In genomic region chr9:4505087-4505486, GRCm38 (mm10) we compare ENCODE assay signal across 23 mouse cellular contexts.
DNase-seq lines count a peak whose midpoint lies in the region; ATAC-seq and TF ChIP-seq lines count a peak whose summit lies in the region.
"Had no signal": no experiment of that assay in that cellular context is flagged by ENCODE, and none has a peak within 500 bp of the region (broad histone marks: within the 10 kb centered on the region; RNA-seq: fewer than 3 reads in every experiment).

No protein-coding gene starts in this region.

- WGBS in embryonic facial prominence, embryonic 11.5 days, result 17% methylated on average over 1 of the region's 1 CpGs
- WGBS in embryonic facial prominence, embryonic 10.5 days, result 11% methylated on average over 1 of the region's 1 CpGs
- WGBS in kidney, postnatal 0 days, result 11% methylated on average over 1 of the region's 1 CpGs

- no peaks in the 10 kb centered on the region for H3K9me3 ChIP-seq in embryonic facial prominence, embryonic 11.5 days (replicated peaks; ENCODE audit: control insufficient read depth, low read length)
- no peaks in the 10 kb centered on the region for H3K9me3 ChIP-seq in embryonic facial prominence, embryonic 10.5 days
- H3K9me3 ChIP-seq in kidney, postnatal 0 days (replicated peaks; ENCODE audit: low read length), result no peaks in the 10 kb centered on the region
- H3K9me3 ChIP-seq: G1E; limb, embryonic 12.5 days; liver, embryonic 12.5 days; lung, embryonic 15.5 days; midbrain, embryonic 12.5 days had no signal

- no peak overlapping the region for H3K9ac ChIP-seq in embryonic facial prominence, embryonic 11.5 days (replicated peaks; ENCODE audit: low read length)
- no peak overlapping the region for H3K9ac ChIP-seq in kidney, postnatal 0 days (ENCODE audit: low read depth, low read length)
- H3K9ac ChIP-seq: limb, embryonic 12.5 days; liver, embryonic 12.5 days; lung, embryonic 15.5 days; midbrain, embryonic 12.5 days had no signal

- H3K36me3 ChIP-seq in embryonic facial prominence, embryonic 11.5 days (replicated peaks; ENCODE audit: control insufficient read depth, insufficient read depth, low read depth, low read length), result no peaks in the 10 kb centered on the region
- H3K36me3 ChIP-seq in embryonic facial prominence, embryonic 10.5 days (replicated peaks), result no peaks in the 10 kb centered on the region
- no peaks in the 10 kb centered on the region for H3K36me3 ChIP-seq in kidney, postnatal 0 days (ENCODE audit: insufficient read depth, low read length)
- H3K36me3 ChIP-seq: G1E; limb, embryonic 12.5 days; liver, embryonic 12.5 days; lung, embryonic 15.5 days; midbrain, embryonic 12.5 days had no signal

- peak; percentile 25 for DNase-seq in embryonic facial prominence, embryonic 11.5 days (ENCODE audit: low spot score)
- no peak for DNase-seq in embryonic facial prominence, embryonic 10.5 days (ENCODE audit: low spot score)
- DNase-seq in kidney, postnatal 0 days (ENCODE audit: low spot score), result peak; percentile 9
- DNase-seq in kidney, postnatal 25 days, result no peak
- peak; percentile 5 for DNase-seq in 416B (ENCODE audit: low read depth)
- peak; percentile 54 for DNase-seq in embryo, embryonic 10.5 days (ENCODE audit: low spot score)
- DNase-seq in gastrocnemius, adult 8-10 months (ENCODE audit: low spot score in 2 of 2), result no peak
- no peak for DNase-seq in layer of hippocampus, adult 8-10 months (ENCODE audit: low spot score in 2 of 2)
- DNase-seq: adrenal gland, postnatal 36 days; gastrocnemius, postnatal 10 days; heart, adult 2 months; heart, postnatal 4 days; kidney, adult 2 months; thymus, postnatal 14 days had no signal

- no peak for TF ChIP-seq CTCF in kidney, postnatal 0 days (IDR thresholded peaks at IDR 0.05; ENCODE audit: low read depth)

- no peak overlapping the region for H3K4me2 ChIP-seq in embryonic facial prominence, embryonic 11.5 days (ENCODE audit: low read depth, low read length)
- no peak overlapping the region for H3K4me2 ChIP-seq in kidney, postnatal 0 days (ENCODE audit: low read length)
- H3K4me2 ChIP-seq: limb, embryonic 12.5 days; liver, embryonic 12.5 days; lung, embryonic 15.5 days; midbrain, embryonic 12.5 days had no signal

- no peak overlapping the region for H3K27ac ChIP-seq in embryonic facial prominence, embryonic 11.5 days (replicated peaks; ENCODE audit: low read depth, low read length)
- no peak overlapping the region for H3K27ac ChIP-seq in embryonic facial prominence, embryonic 10.5 days (replicated peaks)
- no peak overlapping the region for H3K27ac ChIP-seq in kidney, postnatal 0 days
- H3K27ac ChIP-seq: heart, adult 2 months; limb, embryonic 12.5 days; liver, embryonic 12.5 days; lung, embryonic 15.5 days; macrophage; midbrain, embryonic 12.5 days had no signal

- ATAC-seq in embryonic facial prominence, embryonic 11.5 days (replicated peaks; ENCODE audit: insufficient number of reproducible peaks, low FRiP score, low TSS enrichment, low read depth), result no peak
- no peak for ATAC-seq in kidney, postnatal 0 days (replicated peaks; ENCODE audit: low FRiP score, low read depth)
- ATAC-seq: forebrain, embryonic 16.5 days; liver, embryonic 12.5 days had no signal

- no peaks in the 10 kb centered on the region for H3K27me3 ChIP-seq in embryonic facial prominence, embryonic 11.5 days (ENCODE audit: control insufficient read depth, insufficient read depth, low read length)
- H3K27me3 ChIP-seq in embryonic facial prominence, embryonic 10.5 days (replicated peaks; ENCODE audit: low read depth, poor library complexity, severe bottlenecking), result no peaks in the 10 kb centered on the region
- H3K27me3 ChIP-seq in kidney, postnatal 0 days (ENCODE audit: insufficient read depth, low read length), result no peaks in the 10 kb centered on the region
- H3K27me3 ChIP-seq: limb, embryonic 12.5 days; liver, embryonic 12.5 days; lung, embryonic 15.5 days; midbrain, embryonic 12.5 days had no signal

- no peaks in the 10 kb centered on the region for H3K4me1 ChIP-seq in embryonic facial prominence, embryonic 11.5 days (ENCODE audit: control insufficient read depth, insufficient read depth, low read length)
- H3K4me1 ChIP-seq in embryonic facial prominence, embryonic 10.5 days, result no peaks in the 10 kb centered on the region
- no peaks in the 10 kb centered on the region for H3K4me1 ChIP-seq in kidney, postnatal 0 days (replicated peaks; ENCODE audit: insufficient read depth, low read length)
- H3K4me1 ChIP-seq: limb, embryonic 12.5 days; liver, embryonic 12.5 days; lung, embryonic 15.5 days; midbrain, embryonic 12.5 days had no signal

- H3K4me3 ChIP-seq in embryonic facial prominence, embryonic 11.5 days (ENCODE audit: low read depth, low read length), result no peak overlapping the region
- H3K4me3 ChIP-seq in embryonic facial prominence, embryonic 10.5 days, result no peak overlapping the region
- H3K4me3 ChIP-seq in kidney, postnatal 0 days (replicated peaks; ENCODE audit: low read depth, low read length), result no peak overlapping the region
- H3K4me3 ChIP-seq: erythroblast, embryonic 14.5 days; heart, adult 2 months; limb, embryonic 12.5 days; liver, embryonic 12.5 days; lung, embryonic 15.5 days; midbrain, embryonic 12.5 days; myocyte had no signal

Comparison
In these comparisons a context has a peak if more than half of its experiments do, and no peak if none do; other contexts are left out.
1. DNase-seq: peak in embryonic facial prominence, embryonic 11.5 days (single experiment), kidney, postnatal 0 days (single experiment), 416B (single experiment) and embryo, embryonic 10.5 days (single experiment); none in embryonic facial prominence, embryonic 10.5 days (single experiment), kidney, postnatal 25 days (0 of 2), gastrocnemius, adult 8-10 months (0 of 2) and layer of hippocampus, adult 8-10 months (0 of 2).